Mouse (Mus musculus) kidney, adult 2 months (tissue): Measurements from ENCODE around the gene Lancl3.

Experiments used
- CTCF ChIP-seq: fragments of 200-500 bp; conservative IDR thresholded peaks from 2 replicates; pipeline ENCODE4 v1.5.1; 2011; ENCODE audit warnings: low read depth, mild to moderate bottlenecking, control low read depth, low read length, moderate library complexity, mixed read lengths; ENCODE audit not compliant: insufficient read depth, insufficient read length
- POLR2A ChIP-seq: fragments of 200-500 bp; IDR thresholded peaks from one replicate; pipeline ENCODE4 v1.6.1; 2011; ENCODE audit warnings: low read depth, low read length, control low read depth

GRCm38 (mm10) chrX:9273377-9274002 lies 73.8 kb downstream of the Lancl3 start:
- TF ChIP-seq CTCF (no peak), POLR2A (no peak)
